Mouse (Mus musculus): ENCODE results near the gene Fat3.

Fat3 gene

GRCm38 (mm10) chr9:16437805-16438204 is 63.3 kb downstream of the Fat3 start:
- no peak for DNase-seq (ENCODE audit: low spot score)

GRCm38 (mm10) chr9:16428589-16428988 is 72.5 kb downstream of the Fat3 start:
- no peak for DNase-seq (ENCODE audit: low spot score)

GRCm38 (mm10) chr9:16422707-16423106 is 78.4 kb downstream of the Fat3 start:
- DNase-seq (ENCODE audit: low spot score) = no peak

- DNase-seq (ENCODE audit: low spot score) = no peak
These were observed 98.3 kb downstream of the Fat3 start for GRCm38 (mm10) chr9:16402815-16403214.

- no peak for DNase-seq (ENCODE audit: low spot score)
These were observed 102.1 kb downstream of the Fat3 start for GRCm38 (mm10) chr9:16398734-16399686.

GRCm38 (mm10) chr9:16389141-16389540 is 111.9 kb downstream of the Fat3 start:
- no peak for DNase-seq (ENCODE audit: low spot score)

DNA sequence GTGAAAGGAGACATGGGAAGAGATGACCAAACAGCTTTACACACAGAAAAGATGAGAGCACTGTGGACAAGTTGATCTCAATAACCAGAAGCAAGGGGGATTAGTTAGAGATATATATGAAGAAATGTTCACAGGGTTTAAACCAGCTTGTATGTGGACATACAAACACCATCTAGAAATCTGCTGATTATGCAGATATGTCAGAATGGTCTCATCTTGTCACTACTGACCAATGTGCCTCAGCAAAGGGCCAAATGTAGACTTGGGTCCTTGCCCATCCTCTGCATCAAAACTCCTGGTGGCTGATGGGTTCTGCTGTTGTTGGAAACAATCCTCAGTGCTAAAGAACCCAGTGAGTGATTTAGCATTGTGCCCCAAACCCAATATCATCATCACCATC is 113.6 kb downstream of the Fat3 start:
- DNase-seq (ENCODE audit: low spot score) = no peak

GRCm38 (mm10) chr9:16363713-16364112 is 137.4 kb downstream of the Fat3 start:
- no peak for DNase-seq (ENCODE audit: low spot score)

DNA sequence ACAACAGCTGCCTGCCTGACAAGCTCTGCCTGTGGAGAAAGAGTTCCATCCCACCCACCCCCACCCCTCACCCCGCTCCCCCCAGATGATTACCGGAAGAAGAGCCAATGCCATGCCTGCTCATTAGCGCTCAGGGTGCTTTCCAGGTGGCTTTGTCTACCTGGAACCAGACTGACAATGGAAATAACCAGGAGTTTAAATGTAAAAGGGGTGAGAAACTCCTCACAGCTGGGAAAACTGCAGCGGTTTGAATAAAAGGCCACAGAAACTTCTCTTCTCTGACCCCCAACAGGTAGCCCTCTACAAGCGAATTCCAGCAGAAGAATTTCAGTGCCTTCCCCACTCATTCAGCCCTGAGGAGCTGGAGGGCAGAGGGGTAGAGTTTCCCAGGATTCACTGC is 139.3 kb downstream of the Fat3 start:
- DNase-seq (ENCODE audit: low spot score) = no peak

GRCm38 (mm10) chr9:16356636-16357035 is 144.4 kb downstream of the Fat3 start:
- no peak for DNase-seq (ENCODE audit: low spot score)

DNA sequence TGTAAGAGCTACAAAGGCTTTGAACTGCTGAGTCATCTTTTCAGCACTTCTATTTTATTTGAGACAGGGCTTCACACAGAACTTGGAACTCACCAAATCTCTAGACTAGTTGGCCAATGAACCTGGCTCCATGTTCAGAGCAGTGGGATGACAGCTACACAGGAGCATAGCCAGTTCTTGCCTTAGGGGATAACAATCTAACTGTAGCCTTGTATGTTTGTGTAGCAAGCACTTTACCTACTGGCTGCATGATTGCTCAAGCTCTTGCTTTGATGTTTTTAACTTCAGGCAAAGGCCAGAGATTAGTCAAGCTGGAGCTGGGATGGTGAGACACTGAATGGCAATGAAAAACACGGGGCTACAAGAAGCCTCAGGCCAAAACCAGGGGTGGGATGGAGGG is 146.2 kb downstream of the Fat3 start:
- DNase-seq (ENCODE audit: low spot score) = no peak

DNA sequence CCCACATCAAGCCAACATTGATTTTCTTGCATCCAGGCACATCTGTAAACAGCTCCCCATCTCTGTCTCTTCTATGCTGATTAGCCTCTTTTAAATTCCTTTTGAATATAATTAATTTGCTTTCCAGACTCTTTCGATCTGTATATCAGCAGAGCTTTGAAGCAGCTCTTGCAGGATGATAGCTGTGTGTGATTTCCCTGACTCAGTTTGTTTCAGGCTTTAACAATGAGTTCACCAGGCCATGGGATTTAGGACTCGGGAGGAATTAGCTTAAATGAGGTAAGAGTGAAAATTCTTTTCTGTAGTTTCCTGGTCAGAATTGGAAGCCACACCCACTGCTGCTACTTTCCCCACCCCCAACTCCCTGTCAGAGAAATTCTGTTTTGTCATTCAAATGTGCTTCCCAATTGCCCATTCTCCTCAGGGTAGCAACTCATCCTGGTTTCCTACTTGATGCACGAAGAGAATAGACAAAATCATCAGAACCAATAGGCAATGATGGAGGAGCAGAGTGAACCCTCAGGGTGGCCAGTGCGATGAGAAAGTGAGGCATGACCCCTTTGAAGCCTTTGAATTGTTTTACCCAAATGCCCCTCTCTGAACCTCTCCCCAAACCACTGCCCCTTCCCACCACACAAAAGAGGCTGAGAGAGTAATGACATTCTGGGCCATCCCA is 147.9 kb downstream of the Fat3 start:
- no peak for DNase-seq (ENCODE audit: low spot score)

- no peak for DNase-seq (ENCODE audit: low spot score)
These were observed 148.5 kb downstream of the Fat3 start for GRCm38 (mm10) chr9:16352486-16353048.

- no peak for DNase-seq (ENCODE audit: low spot score)
These were observed 155.9 kb downstream of the Fat3 start for GRCm38 (mm10) chr9:16344902-16345855.

DNA sequence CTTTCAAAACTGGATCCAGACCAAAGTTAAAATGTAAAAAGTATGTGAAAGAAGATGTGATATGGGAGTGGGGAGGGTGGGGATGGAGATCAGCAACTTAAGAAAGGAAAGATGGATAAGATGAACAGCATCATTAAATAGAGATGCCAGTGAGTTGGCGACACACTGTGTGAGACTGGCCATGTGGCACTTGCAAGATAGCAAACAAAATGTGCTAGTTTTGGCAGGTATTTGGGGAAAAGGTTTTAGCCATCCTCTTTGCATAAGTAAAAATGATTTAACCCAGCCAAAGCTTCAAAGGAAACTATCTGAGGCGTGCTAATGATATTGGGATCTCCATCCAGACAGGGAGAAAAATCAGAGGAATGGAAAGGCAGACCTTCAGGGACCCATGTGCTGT is 157.9 kb downstream of the Fat3 start:
- DNase-seq (ENCODE audit: low spot score) = no peak

DNA sequence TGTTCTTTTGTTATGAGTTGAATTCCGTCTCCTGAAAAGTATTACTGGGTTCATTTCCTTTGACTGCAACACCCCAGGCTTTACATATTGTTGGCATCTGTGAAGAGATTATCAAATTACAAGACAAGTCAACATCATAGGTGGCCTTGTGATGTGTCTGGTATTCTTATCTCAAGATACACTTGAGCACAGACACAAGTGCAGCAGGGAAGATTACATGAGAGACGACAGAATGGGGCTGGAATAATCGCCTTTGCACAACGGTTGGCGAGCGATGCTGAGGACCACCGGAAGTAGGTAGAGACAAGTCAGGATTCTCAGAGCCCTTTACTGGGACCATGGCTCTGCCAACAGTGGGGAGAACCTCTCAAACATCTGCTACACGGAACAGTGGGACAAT is 158.5 kb downstream of the Fat3 start:
- DNase-seq (ENCODE audit: low spot score) = no peak

DNA sequence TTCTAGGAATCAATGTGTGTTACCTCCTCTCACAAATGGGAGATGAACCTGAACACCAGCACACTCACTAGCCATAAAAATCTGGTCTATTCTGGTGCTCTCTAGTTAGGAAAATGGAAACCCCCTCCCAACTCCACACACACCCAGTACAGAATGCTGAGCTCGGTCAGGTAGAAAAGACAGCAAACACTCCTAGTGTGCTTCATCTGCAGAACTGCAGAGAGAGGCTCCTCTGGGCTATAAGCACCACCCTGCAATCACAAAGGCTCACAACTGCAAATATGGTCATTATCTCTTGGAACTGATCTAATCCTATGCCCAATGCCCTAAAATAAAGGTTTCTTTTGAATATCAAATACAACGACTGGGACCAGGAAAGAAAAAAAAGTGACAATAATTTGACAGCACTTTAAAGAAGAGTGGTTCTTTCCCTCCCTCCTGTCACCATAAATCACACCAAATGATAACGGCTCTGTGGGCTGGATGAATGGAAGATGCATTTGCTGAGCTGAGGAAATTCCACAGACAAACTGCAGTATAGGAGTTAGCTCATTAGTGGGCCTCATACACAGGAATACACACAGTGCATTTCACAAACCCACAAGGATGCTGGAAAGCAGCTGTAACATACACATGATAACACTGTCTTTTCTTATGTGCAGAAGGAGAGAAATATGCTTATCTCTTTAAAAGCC is 170.6 kb downstream of the Fat3 start:
- DNase-seq (ENCODE audit: low spot score) = no peak

DNA sequence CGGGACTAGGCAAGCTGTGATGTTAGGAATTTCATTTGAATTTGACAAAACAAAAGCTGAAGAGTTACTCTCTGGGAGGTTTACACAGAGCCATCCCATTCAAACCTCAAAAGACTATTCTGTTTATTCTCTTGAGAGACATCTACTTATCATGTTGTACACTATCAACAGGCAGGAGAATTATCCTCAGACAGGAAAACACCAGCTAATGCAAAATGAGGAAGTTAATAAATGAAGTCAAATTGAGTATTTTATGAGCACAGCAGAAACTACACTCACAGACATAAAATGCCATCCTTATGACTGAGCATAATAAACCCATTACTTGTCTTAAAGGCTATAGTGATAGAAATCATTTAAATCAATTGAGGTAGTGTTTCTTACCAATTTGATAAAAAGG is 182.1 kb downstream of the Fat3 start:
- no peak for DNase-seq (ENCODE audit: low spot score)

DNA sequence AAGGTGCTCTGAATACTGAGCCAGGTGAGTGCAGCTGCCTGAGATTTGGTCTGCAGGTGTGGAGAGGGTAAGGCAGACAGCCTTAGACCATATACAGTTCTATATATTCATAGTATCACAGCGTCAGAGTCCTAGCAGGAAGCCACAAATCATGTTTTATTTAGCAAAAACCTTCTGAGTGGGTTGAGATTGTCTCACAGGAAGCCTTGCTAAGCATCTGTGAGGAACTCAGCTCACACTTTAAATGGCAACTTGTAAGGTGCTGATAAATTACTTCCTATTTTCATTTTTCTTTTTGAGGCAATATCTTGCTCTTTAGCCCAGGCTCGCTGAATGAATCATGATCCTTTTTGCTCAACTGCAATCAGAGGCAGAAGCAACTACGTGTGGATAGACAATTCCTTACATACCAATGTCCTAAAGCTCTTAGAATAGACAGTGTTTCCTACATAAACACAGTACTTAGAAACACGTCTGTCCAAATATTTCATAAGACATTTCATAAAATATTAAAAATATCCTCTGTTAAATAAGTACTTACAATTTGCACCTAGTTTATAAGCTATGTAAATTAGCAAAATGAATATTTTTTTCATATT is 188.4 kb downstream of the Fat3 start:
- DNase-seq (ENCODE audit: low spot score) = no peak

Data from c-Kit-positive CD71-positive TER-119-positive erythroid progenitor cells, embryonic 14.5 days (primary cell).